Mouse (Mus musculus) activated CD4-positive, CD25-positive, alpha-beta regulatory T cell (primary cell): ENCODE results near the gene Card9. TPM values are rescaled to one million over a fixed set of nuclear protein-coding genes. Genes with fewer than 3 reads are reported as not detected.

ENCODE experiments used
- polyA plus RNA-seq, 2 experiments: library from polyadenylated mRNA; unstranded; fragments of 100-300 nt; shearing (Covaris generic); gene quantifications; one replicate each; pipeline ENCODE4 v1.2.1; 2017

Gene Card9
- polyA plus RNA-seq: 1 to 10 TPM; 2.2 to 5.9 TPM

GRCm38 (mm10) chr2:26360772-26361171, at the start of gene Card9:
TSS of gene Card9 (minus strand) at chr2:26360918.

GRCm38 (mm10) chr2:26408515-26409356, 48.0 kb upstream of the Card9 start, which contains the start of gene Inpp5e:
TSS of gene Inpp5e (minus strand) at chr2:26409203.

GRCm38 (mm10) chr2:26389154-26389690, 28.5 kb upstream of the Card9 start, which contains the start of the genes Entr1 and Pmpca:
TSS of gene Entr1 (minus strand) at chr2:26389316.
TSS of gene Pmpca (plus strand) at chr2:26389339.

DNA sequence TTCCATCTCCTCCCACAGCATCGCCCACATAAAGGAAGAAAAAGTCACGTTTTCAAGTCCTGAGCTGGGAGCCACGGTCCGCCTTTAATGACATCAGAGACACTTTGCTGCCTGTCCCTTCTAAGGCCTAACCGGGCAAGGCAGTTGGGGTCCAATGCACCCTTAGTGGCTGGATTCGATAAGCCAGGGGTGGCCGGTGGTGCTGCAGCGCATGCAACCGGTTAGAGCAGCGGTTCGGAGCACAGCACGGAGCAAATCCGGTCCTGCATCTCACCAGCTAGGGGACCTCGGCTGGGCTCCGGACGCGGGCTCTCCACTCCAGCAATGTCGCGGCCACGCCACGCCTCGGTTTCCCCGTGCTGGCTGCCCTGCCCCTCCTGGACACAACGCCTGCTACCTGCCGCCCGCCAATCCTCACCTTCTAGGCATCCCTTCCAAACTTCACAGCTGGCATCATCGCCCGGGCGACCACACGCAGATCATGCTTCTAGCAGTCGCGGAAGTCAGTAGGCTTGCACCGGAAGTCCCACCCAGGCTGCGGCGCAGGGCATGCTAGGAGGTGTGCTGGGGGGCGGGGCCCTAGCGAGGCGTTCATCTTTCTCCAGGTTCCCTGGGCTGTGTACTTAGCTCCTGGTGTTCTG, 19.5 kb upstream of the Card9 start, which contains the start of gene Snapc4:
Gene Snapc4 (minus strand): TSS at position 523 of the 641 bp plus-strand sequence.

GRCm38 (mm10) chr2:26351358-26352290, 9.1 kb downstream of the Card9 start, which contains the start of gene Dnlz:
TSS of gene Dnlz (minus strand) at chr2:26352110.

DNA sequence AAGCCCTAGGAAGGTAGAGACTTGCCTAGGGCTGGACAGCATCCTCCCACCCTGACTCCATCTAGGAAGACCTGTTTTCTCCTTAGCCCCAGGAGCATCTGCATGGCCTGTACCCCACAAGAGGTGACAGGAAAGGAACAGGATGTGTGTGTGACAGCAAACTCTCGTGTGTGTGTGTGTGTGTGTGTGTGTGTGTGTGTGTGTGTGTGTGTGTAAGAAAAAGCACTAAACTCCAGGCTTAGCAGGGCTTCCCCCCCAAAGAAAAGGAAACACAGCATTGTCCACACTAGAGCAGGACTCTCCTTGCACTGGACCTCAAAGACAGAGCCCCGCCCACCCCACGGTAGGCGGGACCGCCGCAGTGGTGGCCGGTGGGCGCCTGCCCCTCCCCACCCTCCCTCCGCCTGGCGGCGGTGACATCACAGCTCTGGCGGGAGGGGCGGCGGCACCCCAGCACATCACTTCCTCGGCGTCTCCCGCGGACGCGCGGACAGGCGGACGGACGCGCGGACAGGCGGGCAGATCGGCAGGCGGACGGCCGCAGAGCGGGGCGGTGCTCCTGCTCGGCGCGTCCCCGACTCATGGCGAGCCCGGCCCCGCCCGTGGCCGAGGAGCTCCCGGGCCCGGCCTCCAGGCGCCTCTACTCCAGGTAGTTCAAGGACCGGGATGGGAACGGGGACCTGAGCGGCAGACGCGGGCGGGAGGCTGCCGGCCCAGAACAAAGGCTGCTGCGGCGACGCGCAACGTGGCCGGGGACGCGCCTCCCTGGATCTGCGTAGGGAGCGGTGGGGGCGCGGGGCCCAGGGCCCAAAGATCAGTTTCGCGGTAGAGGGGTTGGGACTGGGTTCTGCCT, 45.4 kb downstream of the Card9 start, which contains the start of gene Gpsm1:
Gene Gpsm1 (plus strand): TSS at position 444 of the 853 bp plus-strand sequence.

Other genes starting within 250 kb of the Card9 start
- gene Nacc2, start 237.7 kb downstream of the Card9 start, polyA plus RNA-seq: 1 to 10 TPM; 1.1 to 3.2 TPM
- gene Lhx3, start 152.6 kb downstream of the Card9 start, polyA plus RNA-seq: not detected
- 1 to 10 TPM; 5.3 to 5.9 TPM for gene Qsox2, start 123.4 kb downstream of the Card9 start, polyA plus RNA-seq
- under 1 TPM in 1 of 2 experiments, not detected in 1; 0.10 TPM for gene Ccdc187, start 66.4 kb downstream of the Card9 start, polyA plus RNA-seq
- gene Gpsm1, start 45.4 kb downstream of the Card9 start, polyA plus RNA-seq: 1 to 10 TPM; 7.7 to 8.0 TPM
- gene Dnlz, start 8.8 kb downstream of the Card9 start, polyA plus RNA-seq: 10 to 100 TPM; 16.2 to 19.0 TPM
- gene Snapc4, start 19.7 kb upstream of the Card9 start, polyA plus RNA-seq: 10 to 100 TPM; 33.2 to 37.9 TPM
- 100 to 1,000 TPM; 141 to 145 TPM for gene Entr1, start 28.4 kb upstream of the Card9 start, polyA plus RNA-seq
- 10 to 100 TPM; 77.5 to 86.2 TPM for gene Pmpca, start 28.4 kb upstream of the Card9 start, polyA plus RNA-seq
- gene Inpp5e, start 48.3 kb upstream of the Card9 start, polyA plus RNA-seq: 10 to 100 TPM; 26.4 to 29.8 TPM
- 10 to 100 TPM; 21.7 to 46.1 TPM for gene Sec16a, start 84.3 kb upstream of the Card9 start, polyA plus RNA-seq
- gene Notch1, start 155.7 kb upstream of the Card9 start, polyA plus RNA-seq: 10 to 100 TPM; 27.3 to 44.7 TPM
- 1 to 10 TPM in 1 of 2 experiments, under 1 TPM in 1; 0.93 to 1.8 TPM for gene Egfl7, start 219.1 kb upstream of the Card9 start, polyA plus RNA-seq
- gene Gm20532, start 225.7 kb upstream of the Card9 start, polyA plus RNA-seq: not detected
- gene Agpat2, start 243.5 kb upstream of the Card9 start, polyA plus RNA-seq: 10 to 100 TPM; 16.6 to 23.4 TPM